Mouse (Mus musculus) cortical plate, adult 2 months (tissue): ENCODE measurements around the gene 4930590J08Rik. TPM values are rescaled to one million over a fixed set of nuclear protein-coding genes. Genes with fewer than 3 reads are reported as not detected.

Experiments
- H3K27ac ChIP-seq: fragments of 200-500 bp; 2 replicates; pipeline ENCODE4 v1.5.1; 2012; ENCODE audit warnings: low read length, control low read depth, inconsistent platforms; ENCODE audit not compliant: insufficient read depth
- H3K4me1 ChIP-seq: fragments of 200-500 bp; 2 replicates; pipeline ENCODE4 v1.6.1; 2011; ENCODE audit warnings: low read length; ENCODE audit not compliant: control insufficient read depth, insufficient read depth
- H3K4me3 ChIP-seq: fragments of 200-500 bp; 2 replicates; pipeline ENCODE4 v1.5.1; 2011; ENCODE audit warnings: mild to moderate bottlenecking, low read length, control low read depth; ENCODE audit not compliant: insufficient read depth
- CTCF ChIP-seq: fragments of 200-500 bp; IDR thresholded peaks from 2 replicates; pipeline ENCODE4 v1.5.1; 2011; ENCODE audit warnings: mild to moderate bottlenecking, control low read depth, low read length; ENCODE audit not compliant: insufficient read depth; ENCODE audit errors: extremely low read depth
- POLR2A ChIP-seq: fragments of 200-500 bp; IDR thresholded peaks from 2 replicates; pipeline ENCODE4 v1.6.1; 2011; ENCODE audit warnings: mild to moderate bottlenecking, low read length, control low read depth; ENCODE audit not compliant: insufficient read depth; ENCODE audit errors: extremely low read depth
- polyA plus RNA-seq: library from polyadenylated mRNA; depleted of rRNA; stranded (reverse); fragments of >200 nt; gene quantifications from 2 replicates; pipeline ENCODE4 v1.2.3, GENCODE M21; 2012

Gene 4930590J08Rik
- polyA plus RNA-seq, 1 experiment: 2.2 TPM

- TF ChIP-seq CTCF (no peak), POLR2A (no peak)
- Histone ChIP-seq H3K27ac (peak overlapping the region; percentile 55; the same call in 1 of the 2 replicates), H3K4me3 (no peak overlapping the region), H3K4me1 (no peaks in the 10 kb centered on the region)
Observed at GRCm38 (mm10) chr6:91960028-91960811, 57.6 kb downstream of the 4930590J08Rik start.

- no peaks in the 10 kb centered on the region for H3K4me1 ChIP-seq
- no peak overlapping the region for H3K4me3 ChIP-seq
- TF ChIP-seq CTCF (no peak), POLR2A (no peak)
- H3K27ac ChIP-seq: no peak overlapping the region
Observed at GRCm38 (mm10) chr6:91963429-91963828, 60.8 kb downstream of the 4930590J08Rik start.

- Histone ChIP-seq H3K27ac (no peak overlapping the region), H3K4me1 (no peaks in the 10 kb centered on the region), H3K4me3 (no peak overlapping the region)
- TF ChIP-seq POLR2A (no peak), CTCF (no peak)
Observed at GRCm38 (mm10) chr6:91965060-91965459, 62.5 kb downstream of the 4930590J08Rik start.

GRCm38 (mm10) chr6:91966006-91966405, 63.4 kb downstream of the 4930590J08Rik start:
- H3K27ac ChIP-seq: no peak overlapping the region
- H3K4me3 ChIP-seq: no peak overlapping the region
- TF ChIP-seq CTCF (0 out of 2 replicates have a peak, but pooled peaks have one; percentile 3), POLR2A (no peak)
- no peaks in the 10 kb centered on the region for H3K4me1 ChIP-seq

GRCm38 (mm10) chr6:91972201-91972646, 69.6 kb downstream of the 4930590J08Rik start:
- Histone ChIP-seq H3K27ac (no peak overlapping the region), H3K4me1 (no peaks in the 10 kb centered on the region), H3K4me3 (no peak overlapping the region)
- TF ChIP-seq POLR2A: no peak
- TF ChIP-seq CTCF: no peak

- no peak overlapping the region for H3K4me3 ChIP-seq
- H3K27ac ChIP-seq: no peak overlapping the region
- TF ChIP-seq POLR2A (no peak), CTCF (no peak)
Observed at GRCm38 (mm10) chr6:91973972-91974371, 71.4 kb downstream of the 4930590J08Rik start.

GRCm38 (mm10) chr6:91978371-91979300, 76.0 kb downstream of the 4930590J08Rik start, which contains the start of gene Fgd5:
Fgd5 (plus strand) TSS chr6:91978878.
- peak within 1 kb of the TSS; percentile 52; the same call in 1 of the 2 replicates for H3K27ac ChIP-seq
- H3K4me1 ChIP-seq: no peaks in the 10 kb centered on the region
- H3K4me3 ChIP-seq: peak within 1 kb of the TSS; percentile 27
- TF ChIP-seq POLR2A (no peak), CTCF (no peak)

More at GRCm38 (mm10) chr6:91973972-91974371, 71.4 kb downstream of the 4930590J08Rik start:
- H3K4me1 ChIP-seq: no peaks in the 10 kb centered on the region

GRCm38 (mm10) chr6:91979301-91979996, 76.8 kb downstream of the 4930590J08Rik start:
- H3K4me1 ChIP-seq: no peaks in the 10 kb centered on the region
- H3K4me3 ChIP-seq: peak overlapping the region; percentile 27
- H3K27ac ChIP-seq: 0 out of 2 replicates have a peak overlapping the region, but pooled peaks have one; percentile 52
- TF ChIP-seq CTCF (no peak), POLR2A (no peak)

- TF ChIP-seq CTCF (no peak), POLR2A (no peak)
- no peaks in the 10 kb centered on the region for H3K4me1 ChIP-seq
- H3K4me3 ChIP-seq: peak overlapping the region; percentile 27; the same call in 1 of the 2 replicates
- no peak overlapping the region for H3K27ac ChIP-seq
Observed at GRCm38 (mm10) chr6:91980011-91980410, 77.4 kb downstream of the 4930590J08Rik start.
